Mouse (Mus musculus): ENCODE measurements around the gene Inip. TPM values are rescaled to one million over a fixed set of nuclear protein-coding genes. Genes with fewer than 3 reads are reported as not detected.
A peak's percentile ranks its signal among the peaks of the same experiment; 100 is the strongest.

The Inip gene
- polyA plus RNA-seq, 1 experiment from 2014 or later: 40.2 TPM

DNA sequence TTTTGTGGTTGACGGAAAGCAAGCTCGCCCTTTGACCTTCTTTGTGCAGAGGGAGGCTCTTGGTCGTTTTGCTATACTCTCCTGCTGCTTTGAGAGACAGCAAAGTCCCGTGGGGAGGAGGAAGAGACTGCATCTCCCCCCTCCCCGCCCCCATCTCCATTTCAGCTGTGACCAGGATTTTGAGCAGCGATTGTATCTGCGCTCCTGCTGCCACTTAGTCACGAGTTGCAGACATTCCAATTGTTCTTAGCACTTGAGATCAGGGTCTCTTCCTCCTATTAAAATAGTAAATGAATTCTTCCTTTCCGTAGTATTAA is 5.4 kb upstream of the Inip start:
- 5% methylated on average over 9 of the region's 9 CpGs for WGBS
- Histone ChIP-seq H3K27me3 (ENCODE audit: insufficient read depth, low read length) (no peaks in the 10 kb centered on the region), H3K9ac (ENCODE audit: low read depth, low read length) (peak overlapping the region; percentile 80; the same call in 1 of the 2 replicates), H3K4me1 (replicated peaks; ENCODE audit: insufficient read depth, low read length) (peaks cover 2% of the 10 kb centered on the region; the same call in 1 of the 2 replicates), H3K9me3 (replicated peaks; ENCODE audit: low read length) (no peaks in the 10 kb centered on the region), H3K4me3 (replicated peaks; ENCODE audit: low read depth, low read length) (peak overlapping the region; percentile 93), H3K27ac (peak overlapping the region; percentile 79), H3K4me2 (ENCODE audit: low read length) (peak overlapping the region; percentile 100), H3K36me3 (ENCODE audit: insufficient read depth, low read length) (no peaks in the 10 kb centered on the region)
- TF ChIP-seq CTCF (IDR thresholded peaks at IDR 0.05; ENCODE audit: low read depth): no peak
- DNase-seq (ENCODE audit: low spot score) (peak; percentile 13), ATAC-seq (replicated peaks; ENCODE audit: low FRiP score, low read depth) (no peak)

DNA sequence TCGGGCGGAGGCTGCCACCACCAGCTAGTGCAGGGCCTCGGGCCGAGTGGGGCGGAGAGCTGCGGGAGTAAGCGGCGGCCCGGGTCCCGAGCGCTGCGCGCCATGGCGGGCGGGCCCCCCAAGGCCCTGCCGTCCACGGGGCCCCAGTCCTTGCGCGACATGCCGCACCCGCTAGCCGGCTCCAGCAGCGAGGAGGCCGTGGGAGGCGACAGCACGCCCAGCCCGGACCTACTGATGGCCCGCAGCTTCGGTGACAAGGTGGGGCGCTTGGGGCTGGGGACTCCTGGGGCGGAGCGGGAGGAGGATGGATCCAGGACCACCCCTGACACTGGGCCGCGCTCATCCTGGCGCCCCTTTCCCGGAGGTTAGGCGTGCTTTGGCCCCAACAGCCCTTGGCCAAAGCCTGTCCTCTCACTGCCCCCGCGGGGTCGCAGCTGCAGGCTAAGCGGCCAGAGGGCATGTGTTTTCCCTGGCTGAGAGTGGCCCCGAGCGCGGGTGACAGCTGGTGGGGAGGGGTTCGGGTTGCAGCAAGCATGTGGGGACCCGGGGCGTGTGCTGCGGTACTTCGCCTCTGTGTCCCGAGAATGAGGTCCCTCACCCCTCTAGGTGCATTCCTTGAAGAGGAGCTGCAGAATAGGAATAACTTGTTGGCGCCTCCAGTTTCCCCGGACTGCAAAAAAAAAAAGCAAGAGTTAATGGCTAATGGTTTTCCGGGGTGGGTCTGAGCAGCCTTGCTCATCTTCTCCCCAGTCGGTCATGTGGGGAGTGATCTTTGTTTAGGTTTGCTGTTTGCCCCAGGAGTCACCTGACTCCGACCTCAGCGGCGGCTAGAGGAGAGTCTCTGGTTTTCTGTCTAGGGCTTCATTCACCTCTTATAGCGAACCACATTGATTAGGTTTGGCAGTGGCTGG is 4.8 kb upstream of the Inip start:
- no peaks in the 10 kb centered on the region for H3K9me3 ChIP-seq (replicated peaks; ENCODE audit: low read length)
- no peaks in the 10 kb centered on the region for H3K27me3 ChIP-seq (ENCODE audit: insufficient read depth, low read length)
- ATAC-seq (replicated peaks; ENCODE audit: low FRiP score, low read depth) (peak; percentile 57), DNase-seq (ENCODE audit: low spot score) (peak; percentile 53)
- peaks cover 2% of the 10 kb centered on the region; the same call in 1 of the 2 replicates for H3K4me1 ChIP-seq (replicated peaks; ENCODE audit: insufficient read depth, low read length)
- TF ChIP-seq CTCF (IDR thresholded peaks at IDR 0.05; ENCODE audit: low read depth): no peak
- peak overlapping the region; percentile 93 for H3K4me3 ChIP-seq (replicated peaks; ENCODE audit: low read depth, low read length)
- WGBS: 0% methylated on average over 54 of the region's 58 CpGs
- H3K9ac ChIP-seq (ENCODE audit: low read depth, low read length): peak overlapping the region; percentile 80
- no peaks in the 10 kb centered on the region for H3K36me3 ChIP-seq (ENCODE audit: insufficient read depth, low read length)
- H3K27ac ChIP-seq: peak overlapping the region; percentile 79
- peak overlapping the region; percentile 100 for H3K4me2 ChIP-seq (ENCODE audit: low read length)

DNA sequence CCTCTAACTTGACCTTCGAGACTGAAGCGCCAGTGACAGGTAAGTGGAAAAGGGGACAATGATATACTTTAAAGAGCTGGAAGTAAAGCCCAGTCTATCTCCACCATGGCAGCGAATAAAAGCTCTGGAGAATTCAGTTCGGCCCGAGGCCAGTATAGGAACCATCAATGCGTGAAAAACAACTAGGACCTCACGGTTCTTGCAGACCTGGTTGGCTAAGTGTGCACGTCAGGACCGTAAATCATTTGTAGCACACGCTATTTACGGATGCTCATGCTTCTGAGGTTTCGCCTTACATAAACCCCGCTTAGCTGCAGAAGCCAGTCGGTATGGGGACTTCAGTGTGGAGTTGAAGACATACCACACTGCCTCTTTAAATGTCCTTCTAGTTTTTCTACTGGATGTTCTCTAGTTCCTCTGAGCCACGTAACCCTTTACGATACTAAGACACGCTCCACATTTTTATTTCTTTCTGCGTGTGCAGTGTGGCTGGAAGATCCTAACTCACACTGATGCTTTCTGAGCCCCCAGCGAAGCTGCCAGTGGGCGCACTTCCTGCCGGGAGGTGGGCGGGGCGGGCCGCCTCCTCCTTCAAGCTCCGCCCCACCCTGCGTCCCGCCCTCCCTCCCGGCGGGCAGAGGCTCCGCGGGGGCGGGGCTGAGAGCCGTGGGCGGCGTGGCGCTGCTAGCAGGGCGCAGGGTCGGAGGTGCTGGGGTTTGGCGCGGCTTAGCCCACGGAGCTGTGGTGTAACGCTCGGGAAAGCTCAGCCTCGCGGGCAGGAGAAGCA is 4.0 kb upstream of the Inip start, which contains the start of gene Snx30:
Gene Snx30 (plus strand): TSS at position 660 of the 787 bp plus-strand sequence.
- H3K4me2 ChIP-seq (ENCODE audit: low read length): peak within 1 kb of the TSS; percentile 100
- ATAC-seq (replicated peaks; ENCODE audit: low FRiP score, low read depth): peak; percentile 91
- DNase-seq (ENCODE audit: low spot score): peak; percentile 93
- no peak for TF ChIP-seq CTCF (IDR thresholded peaks at IDR 0.05; ENCODE audit: low read depth)
- no peaks in the 10 kb centered on the region for H3K27me3 ChIP-seq (ENCODE audit: insufficient read depth, low read length)
- whole genome bisulfite sequencing: 2% methylated on average over 45 of the region's 45 CpGs
- H3K4me3 ChIP-seq (replicated peaks; ENCODE audit: low read depth, low read length): peak within 1 kb of the TSS; percentile 93
- H3K36me3 ChIP-seq (ENCODE audit: insufficient read depth, low read length): no peaks in the 10 kb centered on the region
- H3K9me3 ChIP-seq (replicated peaks; ENCODE audit: low read length): no peaks in the 10 kb centered on the region
- peaks cover 2% of the 10 kb centered on the region; the same call in 1 of the 2 replicates for H3K4me1 ChIP-seq (replicated peaks; ENCODE audit: insufficient read depth, low read length)
- peak within 1 kb of the TSS; percentile 79 for H3K27ac ChIP-seq
- peak within 1 kb of the TSS; percentile 80 for H3K9ac ChIP-seq (ENCODE audit: low read depth, low read length)

DNA sequence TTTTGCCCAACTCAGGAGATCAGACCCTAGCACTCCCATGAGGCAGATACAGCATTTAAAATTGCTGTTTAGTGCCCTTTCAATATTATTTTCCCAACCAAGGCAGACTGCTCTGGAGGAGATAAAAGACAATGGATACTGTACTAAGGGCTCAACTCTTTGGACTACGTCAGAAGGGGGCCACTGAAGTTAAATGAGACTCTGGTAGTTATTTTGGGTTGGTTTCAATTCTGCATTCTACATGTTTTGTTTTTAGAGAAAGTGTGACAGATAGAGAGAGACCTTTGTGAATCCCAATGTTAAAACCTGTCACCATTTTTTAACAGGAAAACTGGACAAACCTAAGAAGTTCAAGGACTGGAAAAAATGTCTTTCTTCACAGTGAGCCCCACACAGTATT is 3.4 kb upstream of the Inip start:
- Histone ChIP-seq H3K4me3 (replicated peaks; ENCODE audit: low read depth, low read length) (peak overlapping the region; percentile 93), H3K27ac (peak overlapping the region; percentile 79; the same call in 1 of the 2 replicates), H3K9ac (ENCODE audit: low read depth, low read length) (no peak overlapping the region), H3K4me2 (ENCODE audit: low read length) (peak overlapping the region; percentile 100), H3K27me3 (ENCODE audit: insufficient read depth, low read length) (no peaks in the 10 kb centered on the region), H3K9me3 (replicated peaks; ENCODE audit: low read length) (no peaks in the 10 kb centered on the region), H3K4me1 (replicated peaks; ENCODE audit: insufficient read depth, low read length) (peaks cover 2% of the 10 kb centered on the region; the same call in 1 of the 2 replicates), H3K36me3 (ENCODE audit: insufficient read depth, low read length) (no peaks in the 10 kb centered on the region)
- 82% methylated on average over 1 of the region's 1 CpGs for WGBS
- ATAC-seq (replicated peaks; ENCODE audit: low FRiP score, low read depth) (no peak), DNase-seq (ENCODE audit: low spot score) (no peak)
- no peak for TF ChIP-seq CTCF (IDR thresholded peaks at IDR 0.05; ENCODE audit: low read depth)

- ATAC-seq (replicated peaks; ENCODE audit: low FRiP score, low read depth) (no peak), DNase-seq (ENCODE audit: low spot score) (no peak)
- H3K4me2 ChIP-seq (ENCODE audit: low read length): no peak overlapping the region
- peaks cover 2% of the 10 kb centered on the region; the same call in 1 of the 2 replicates for H3K4me1 ChIP-seq (replicated peaks; ENCODE audit: insufficient read depth, low read length)
- H3K9me3 ChIP-seq (replicated peaks; ENCODE audit: low read length): no peaks in the 10 kb centered on the region
- WGBS: 78% methylated on average over 5 of the region's 5 CpGs
- H3K27me3 ChIP-seq (ENCODE audit: insufficient read depth, low read length): no peaks in the 10 kb centered on the region
- H3K9ac ChIP-seq (ENCODE audit: low read depth, low read length): no peak overlapping the region
- H3K4me3 ChIP-seq (replicated peaks; ENCODE audit: low read depth, low read length): no peak overlapping the region
- no peak for TF ChIP-seq CTCF (IDR thresholded peaks at IDR 0.05; ENCODE audit: low read depth)
- H3K36me3 ChIP-seq (ENCODE audit: insufficient read depth, low read length): no peaks in the 10 kb centered on the region
- H3K27ac ChIP-seq: no peak overlapping the region
Measured at GRCm38 (mm10) chr4:59803358-59803757, 2.0 kb upstream of the Inip start.

- H3K4me1 ChIP-seq (replicated peaks; ENCODE audit: insufficient read depth, low read length): peaks cover 2% of the 10 kb centered on the region; the same call in 1 of the 2 replicates
- DNase-seq (ENCODE audit: low spot score): no peak
- no peak overlapping the region for H3K9ac ChIP-seq (ENCODE audit: low read depth, low read length)
- no peak overlapping the region for H3K4me3 ChIP-seq (replicated peaks; ENCODE audit: low read depth, low read length)
- H3K36me3 ChIP-seq (ENCODE audit: insufficient read depth, low read length): no peaks in the 10 kb centered on the region
- no peak for ATAC-seq (replicated peaks; ENCODE audit: low FRiP score, low read depth)
- no peak overlapping the region for H3K27ac ChIP-seq
- 54% methylated on average over 4 of the region's 4 CpGs for WGBS
- H3K4me2 ChIP-seq (ENCODE audit: low read length): no peak overlapping the region
- no peaks in the 10 kb centered on the region for H3K9me3 ChIP-seq (replicated peaks; ENCODE audit: low read length)
- no peaks in the 10 kb centered on the region for H3K27me3 ChIP-seq (ENCODE audit: insufficient read depth, low read length)
- TF ChIP-seq CTCF (IDR thresholded peaks at IDR 0.05; ENCODE audit: low read depth): no peak
Measured at GRCm38 (mm10) chr4:59802792-59803191, 1.4 kb upstream of the Inip start.
